Mouse (Mus musculus) embryo, embryonic 11.5 days (tissue): ENCODE measurements at regions not wholly inside any gene's neighbourhood (a gene's known extent, or its start where the extent isn't known, plus 50 kb on each side); places are given as distances from the start of the nearest gene placed in this dataset.

Experiments
- DNase-seq: peaks from one replicate; pipeline ENCODE4 v3.0.0-alpha.2; 2012; ENCODE audit warnings: low read depth, low spot score

DNA sequence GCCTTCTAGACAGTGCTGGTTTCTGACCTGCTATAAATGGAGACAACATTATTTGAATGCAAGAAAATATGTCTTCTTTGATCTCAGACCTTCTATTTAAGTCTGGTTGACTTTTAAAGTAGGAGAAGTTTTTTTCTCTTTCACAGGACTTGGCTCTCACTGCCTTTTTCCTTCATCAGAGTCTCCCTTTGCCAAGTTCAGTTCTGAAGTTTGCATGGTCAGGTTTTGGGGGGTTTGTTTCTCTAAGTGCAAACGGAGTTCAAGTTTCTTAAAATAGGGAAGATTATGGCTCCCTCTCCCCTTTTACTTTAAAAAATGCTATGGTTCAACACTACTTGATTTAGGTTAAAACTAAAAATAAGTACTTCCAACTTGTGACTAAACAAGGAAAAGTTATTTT lies 106.2 kb upstream of the Adamts5 start:
- DNase-seq, result no peak

DNA sequence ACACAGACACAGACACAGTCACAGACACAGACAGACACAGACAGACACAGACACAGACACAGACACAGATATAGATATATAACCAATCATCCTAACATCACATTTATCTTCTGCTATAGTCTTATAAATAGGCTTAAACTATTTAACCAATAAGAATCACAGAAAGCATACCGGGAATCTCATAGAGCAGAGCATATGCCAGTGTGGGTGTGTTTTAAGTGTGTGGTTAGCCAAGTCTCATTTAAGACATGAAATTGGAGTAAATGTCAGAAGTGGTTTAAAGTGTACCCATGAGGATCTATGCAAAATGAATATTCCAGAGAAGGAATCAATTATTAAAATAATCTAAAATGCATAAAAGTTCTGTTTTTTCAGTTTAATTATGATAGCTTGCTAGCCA lies 99.2 kb upstream of the Adamts5 start:
- no peak for DNase-seq

DNA sequence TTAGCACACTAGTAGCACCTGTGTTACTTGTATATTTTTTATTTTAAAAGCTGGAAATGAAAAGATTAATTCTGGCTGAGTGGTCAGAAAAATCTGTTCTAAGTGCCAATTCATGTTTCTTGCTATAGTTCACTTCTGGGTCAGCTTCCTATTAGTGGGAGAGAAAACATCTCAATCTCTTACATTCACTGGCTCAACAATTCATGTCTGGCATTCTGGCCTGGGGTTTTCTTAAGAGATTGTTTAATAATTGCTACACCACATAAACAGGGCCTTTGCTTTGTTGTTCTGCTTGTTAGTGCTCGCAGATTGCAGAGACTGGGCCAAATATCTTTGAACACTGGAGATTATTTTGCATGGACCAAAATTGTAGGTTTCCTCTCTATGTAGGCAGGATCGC lies 84.2 kb upstream of the Adamts5 start:
- DNase-seq, result no peak

DNA sequence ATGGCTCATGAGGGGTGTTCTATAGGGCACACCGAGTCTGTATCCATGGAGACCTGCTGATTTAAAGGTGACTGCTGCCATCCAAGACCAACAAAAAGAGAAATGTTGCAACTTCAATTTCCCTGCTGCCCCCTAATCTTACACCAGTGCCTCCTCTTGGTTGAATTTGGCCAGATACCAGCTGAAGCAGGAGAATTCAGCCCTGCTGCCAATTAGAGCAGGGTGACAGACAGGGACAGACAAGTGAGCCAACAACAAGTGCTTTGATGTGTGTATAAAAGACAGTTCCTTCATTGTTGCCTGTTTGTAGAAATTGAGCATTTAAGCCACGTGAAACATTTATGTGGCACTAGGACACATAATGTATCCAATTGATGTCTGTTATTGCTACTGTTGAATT lies 75.5 kb upstream of the Adamts5 start:
- no peak for DNase-seq

DNA sequence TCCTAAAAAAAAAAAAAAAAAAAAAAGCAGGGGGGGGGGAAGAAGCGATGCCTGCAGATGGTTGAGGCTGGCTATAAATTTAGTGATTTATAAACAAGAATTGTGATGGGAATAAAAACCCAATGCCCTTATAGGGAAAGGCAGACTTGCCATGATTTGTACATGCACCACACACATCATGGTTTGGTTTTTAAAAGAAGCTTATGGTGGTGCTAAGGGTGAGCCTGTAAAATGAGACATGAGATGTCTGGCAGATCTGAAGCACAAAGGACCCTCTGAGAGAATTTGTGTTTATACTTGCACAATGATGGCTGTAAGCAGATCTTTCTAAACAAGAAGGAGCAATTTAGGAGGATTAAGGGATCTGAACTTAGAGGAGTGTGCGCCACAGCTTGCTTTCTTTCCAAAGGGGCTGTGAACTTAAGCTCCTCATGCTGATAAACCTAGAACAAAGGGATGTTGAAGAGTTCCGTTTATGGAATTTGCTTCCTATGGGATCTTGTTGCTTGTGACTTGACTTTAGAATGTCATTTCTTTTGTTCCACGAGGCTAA lies 65.3 kb upstream of the Adamts5 start:
- DNase-seq, result no peak

DNA sequence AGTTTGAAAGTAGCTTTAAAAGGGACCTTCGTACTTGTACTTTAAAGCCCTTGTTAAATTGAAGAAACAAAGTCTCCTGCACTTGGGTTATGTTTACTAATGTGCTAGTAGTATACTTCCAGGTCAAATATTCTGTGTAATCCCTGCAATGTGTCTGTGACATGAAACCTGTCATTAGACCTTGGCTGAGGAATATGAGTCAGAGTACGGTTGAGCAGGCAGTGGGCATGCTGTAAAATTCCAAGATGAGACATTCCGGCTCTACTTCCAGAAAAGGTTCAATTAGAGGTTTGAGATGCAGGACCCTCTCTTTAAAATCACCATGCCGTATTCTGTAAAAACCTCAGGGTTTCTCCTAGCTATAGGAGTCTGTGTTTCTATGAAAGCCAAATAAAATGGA lies 64.6 kb upstream of the Adamts5 start:
- no peak for DNase-seq

DNA sequence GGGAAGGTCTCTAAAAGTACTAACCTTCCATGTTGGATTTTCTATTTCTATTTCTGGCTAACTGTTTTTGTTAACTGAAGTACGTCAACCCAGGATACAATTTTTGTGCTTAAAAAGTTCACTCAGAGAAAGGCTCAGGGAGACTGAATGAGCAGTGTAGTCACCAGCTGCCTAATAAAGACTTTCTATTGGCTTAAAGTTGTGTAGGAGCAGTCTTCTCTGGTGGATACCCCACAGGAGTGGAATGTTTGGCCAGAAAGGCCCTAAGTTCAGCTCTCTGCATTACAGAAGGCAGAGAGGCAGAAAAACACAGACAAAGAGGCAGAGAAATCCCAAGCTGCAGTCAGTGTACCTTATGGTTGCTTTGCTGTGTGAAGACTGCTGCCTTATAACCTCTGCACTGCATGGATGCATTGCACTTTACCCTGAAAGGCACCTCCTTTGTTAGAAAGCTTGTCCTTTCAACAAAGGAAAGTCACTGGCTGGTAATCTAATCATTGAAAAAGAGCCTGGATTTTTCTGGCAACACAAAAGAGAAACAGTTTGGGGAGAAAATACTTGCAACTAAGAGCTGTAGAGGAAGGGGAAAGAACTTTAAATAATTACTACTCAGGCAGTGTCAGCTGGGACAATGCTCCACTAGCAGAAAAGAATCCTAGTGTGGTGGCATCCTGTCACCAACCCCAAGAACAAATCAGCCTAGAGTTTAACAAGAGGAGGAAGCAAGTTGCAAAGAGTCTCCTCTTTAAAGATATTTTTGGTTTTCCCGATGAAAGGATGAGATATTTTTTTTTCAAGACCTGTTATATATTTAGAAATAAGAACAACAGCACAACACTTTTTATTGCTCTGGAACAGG lies 63.0 kb upstream of the Adamts5 start:
- no peak for DNase-seq

DNA sequence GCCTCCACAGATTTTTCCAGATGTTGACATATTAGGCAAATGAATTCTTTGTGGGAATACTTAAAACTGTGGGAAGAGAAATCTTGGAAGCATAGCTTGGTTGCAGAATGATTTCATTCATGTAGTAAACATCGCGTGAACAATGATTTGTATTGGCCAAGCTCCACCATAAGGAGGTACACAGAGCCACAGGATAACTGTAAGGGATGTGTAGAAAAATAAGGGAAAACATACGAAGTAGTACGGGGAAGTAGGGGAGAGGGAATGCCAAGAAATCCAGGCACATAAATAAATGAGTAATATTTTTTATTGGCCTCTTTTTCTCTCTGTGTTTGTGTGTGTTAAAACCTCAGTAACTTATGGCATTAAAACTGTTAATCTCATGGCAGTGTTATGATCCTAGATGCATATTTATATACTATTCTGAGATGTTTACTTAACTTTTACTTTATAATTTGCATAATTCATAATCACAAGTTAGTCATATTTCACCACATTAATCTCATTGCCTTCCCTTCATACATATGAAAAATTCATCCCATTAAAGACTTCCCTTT lies 54.5 kb upstream of the Adamts5 start:
- DNase-seq, result no peak

DNA sequence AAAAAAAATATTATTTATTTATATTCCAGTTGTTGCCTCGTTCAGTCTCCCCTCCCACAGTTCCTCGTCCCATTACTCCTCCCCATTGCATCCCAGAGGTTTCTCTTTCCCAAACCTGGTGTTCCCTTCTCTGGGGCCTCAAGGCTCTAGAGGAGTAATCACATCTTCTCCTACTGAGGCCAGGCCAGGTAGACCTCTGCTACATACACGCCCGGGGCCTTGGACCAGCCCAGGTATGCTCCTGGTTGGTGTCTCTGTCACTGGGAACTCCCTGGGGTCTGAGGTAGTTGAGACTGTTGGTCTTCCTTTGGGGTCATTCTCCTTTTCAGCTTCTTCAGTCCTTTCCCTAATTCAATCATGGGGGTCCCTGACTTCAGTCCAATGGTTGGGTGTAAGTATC lies 50.0 kb upstream of the Adamts5 start:
- DNase-seq, result no peak
